In the genomic region with DNA sequence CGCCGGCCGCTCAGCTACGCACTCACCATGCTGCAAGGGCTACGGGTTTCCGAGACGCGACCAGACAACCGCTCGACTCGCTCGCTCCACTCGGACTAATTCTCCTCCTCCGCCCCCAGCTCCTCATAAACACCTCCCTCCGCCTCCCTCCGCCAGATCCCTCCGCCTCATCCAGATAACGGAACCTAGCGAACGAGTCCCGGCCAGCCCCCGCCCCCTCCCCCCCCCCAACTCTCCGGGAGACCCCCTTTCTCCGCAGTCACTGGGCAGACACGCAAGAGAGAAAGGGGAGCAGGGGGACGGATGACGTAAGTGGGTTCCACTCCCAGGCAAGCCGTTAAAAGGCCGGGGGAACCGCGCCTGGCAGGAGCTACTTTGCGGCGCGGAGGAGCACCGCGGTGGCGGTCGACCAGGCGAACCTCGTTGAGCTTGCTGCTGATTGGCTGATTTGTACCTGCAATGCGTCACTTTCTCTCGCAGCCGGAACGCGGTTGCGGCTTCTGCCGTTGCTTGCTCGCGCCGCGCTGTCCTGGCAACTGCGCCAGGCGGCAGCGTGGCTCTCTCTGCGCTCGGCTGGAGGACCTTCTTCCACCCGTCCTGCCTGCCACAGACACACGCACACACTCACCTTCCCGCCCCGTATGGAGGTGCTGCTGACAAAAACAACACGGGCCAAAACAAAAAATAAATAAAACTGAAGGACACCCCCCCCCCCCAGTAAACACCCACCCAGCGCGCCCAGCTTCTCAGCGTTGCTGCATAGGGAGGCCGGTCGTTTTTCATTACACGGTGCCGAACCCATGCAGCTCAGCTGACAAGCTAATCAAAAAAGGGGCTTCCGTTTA, we compare ENCODE assay signal across 8 mouse cellular contexts. TPM values are rescaled to one million over a fixed set of nuclear protein-coding genes. Genes with fewer than 3 reads are reported as not detected.
DNase-seq lines count a peak whose midpoint lies in the region; ATAC-seq lines count a peak whose summit lies in the region.

TSS of gene Calm2 (minus strand) at position 169 of the 845 bp plus-strand sequence.

- 0 out of 2 replicates have a peak, but pooled peaks cover 3% of the 10 kb centered on the region for H3K4me1 ChIP-seq in brown adipose tissue, adult 24 weeks (ENCODE audit: control insufficient read depth, insufficient read depth, insufficient read length, low read length)
- peaks cover 43% of the 10 kb centered on the region for H3K4me1 ChIP-seq in heart, embryonic 13.5 days
- H3K4me1 ChIP-seq in liver, embryonic 12.5 days: peaks cover 48% of the 10 kb centered on the region
- peaks cover 5% of the 10 kb centered on the region; the same call in 1 of the 2 replicates for H3K4me1 ChIP-seq in stomach, embryonic 15.5 days

- H3K27me3 ChIP-seq in heart, embryonic 13.5 days (replicated peaks): no peaks in the 10 kb centered on the region
- H3K27me3 ChIP-seq in liver, embryonic 12.5 days (replicated peaks): no peaks in the 10 kb centered on the region; the same call in 1 of the 2 replicates
- H3K27me3 ChIP-seq in stomach, embryonic 15.5 days (replicated peaks): no peaks in the 10 kb centered on the region

- H3K27ac ChIP-seq in brown adipose tissue, adult 24 weeks (replicated peaks; ENCODE audit: low read depth, low read length): peak within 1 kb of the TSS; percentile 94
- H3K27ac ChIP-seq in heart, embryonic 13.5 days (replicated peaks): peak within 1 kb of the TSS; percentile 99
- peak within 1 kb of the TSS; percentile 94 for H3K27ac ChIP-seq in liver, embryonic 12.5 days
- peak within 1 kb of the TSS; percentile 96 for H3K27ac ChIP-seq in stomach, embryonic 15.5 days

- peak; percentile 98 for DNase-seq in CD4-positive, CD25-positive, alpha-beta regulatory T cell, adult 2 months (ENCODE audit: low read depth, low spot score)
- DNase-seq in fat pad, adult 2 months (ENCODE audit: extremely low read depth, low read depth, low spot score): peak; percentile 69
- DNase-seq in kidney, postnatal 10 days: peak; percentile 99
- peak; percentile 98 for DNase-seq in natural killer cell, adult 2 months (ENCODE audit: low spot score in 2 of 2)

- H3K36me3 ChIP-seq in heart, embryonic 13.5 days: peaks cover 10% of the 10 kb centered on the region
- peaks cover 17% of the 10 kb centered on the region for H3K36me3 ChIP-seq in liver, embryonic 12.5 days
- no peaks in the 10 kb centered on the region for H3K36me3 ChIP-seq in stomach, embryonic 15.5 days

- WGBS in heart, embryonic 13.5 days: under 1% methylated on average over 66 of the region's 69 CpGs
- WGBS in liver, embryonic 12.5 days (ENCODE audit: insufficient replicate concordance): under 1% methylated on average over 62 of the region's 69 CpGs
- WGBS in stomach, embryonic 15.5 days: under 1% methylated on average over 68 of the region's 69 CpGs

- peak within 1 kb of the TSS; percentile 86 for H3K4me2 ChIP-seq in heart, embryonic 13.5 days
- peak within 1 kb of the TSS; percentile 76 for H3K4me2 ChIP-seq in liver, embryonic 12.5 days
- peak within 1 kb of the TSS; percentile 66 for H3K4me2 ChIP-seq in stomach, embryonic 15.5 days

- peak; percentile 88 for ATAC-seq in heart, embryonic 13.5 days (ENCODE audit: extremely low read depth, insufficient number of reproducible peaks, low FRiP score, low TSS enrichment)
- peak; percentile 88 for ATAC-seq in liver, embryonic 12.5 days
- peak; percentile 91 for ATAC-seq in stomach, embryonic 15.5 days (ENCODE audit: insufficient read depth, low FRiP score, low read depth)

- H3K9me3 ChIP-seq in heart, embryonic 13.5 days: no peaks in the 10 kb centered on the region
- H3K9me3 ChIP-seq in liver, embryonic 12.5 days (replicated peaks): no peaks in the 10 kb centered on the region
- no peaks in the 10 kb centered on the region for H3K9me3 ChIP-seq in stomach, embryonic 15.5 days

- peak within 1 kb of the TSS; percentile 76 for H3K4me3 ChIP-seq in brown adipose tissue, adult 24 weeks (ENCODE audit: insufficient read depth, low read depth, low read length)
- peak within 1 kb of the TSS; percentile 94 for H3K4me3 ChIP-seq in heart, embryonic 13.5 days
- peak within 1 kb of the TSS; percentile 91 for H3K4me3 ChIP-seq in liver, embryonic 12.5 days
- peak within 1 kb of the TSS; percentile 89 for H3K4me3 ChIP-seq in stomach, embryonic 15.5 days (replicated peaks)

- peak within 1 kb of the TSS; percentile 100 for H3K9ac ChIP-seq in heart, embryonic 13.5 days
- peak within 1 kb of the TSS; percentile 97 for H3K9ac ChIP-seq in liver, embryonic 12.5 days
- peak within 1 kb of the TSS; percentile 92 for H3K9ac ChIP-seq in stomach, embryonic 15.5 days

RNA-seq across cellular contexts. Expression of gene Calm2, which starts in this region (rescaled TPM):
- polyA plus RNA-seq in brown adipose tissue, adult 24 weeks (2012; ENCODE audit: insufficient read depth, insufficient read length, missing spikeins): 250 and 275 TPM in 2 replicates
- polyA plus RNA-seq in heart, embryonic 13.5 days (2015; fragmentation: Nextera tagmentation; extraction: Ambion mirVana): 550 and 637 TPM in 2 replicates
- 401 and 435 TPM in 2 replicates for polyA plus RNA-seq in liver, embryonic 12.5 days (2016; fragmentation: Nextera tagmentation; extraction: Ambion mirVana)
- polyA plus RNA-seq in stomach, embryonic 15.5 days (2015; fragmentation: Nextera tagmentation; extraction: Ambion mirVana): 879 and 956 TPM in 2 replicates

Comparison
In these comparisons a context has a peak if more than half of its experiments do, and no peak if none do; other contexts are left out.
1. Peak in every context shown above with its lines: DNase-seq, ATAC-seq, H3K4me3 ChIP-seq and H3K27ac ChIP-seq.